8 mouse cellular contexts compared by ENCODE assay signal in the genomic region with DNA sequence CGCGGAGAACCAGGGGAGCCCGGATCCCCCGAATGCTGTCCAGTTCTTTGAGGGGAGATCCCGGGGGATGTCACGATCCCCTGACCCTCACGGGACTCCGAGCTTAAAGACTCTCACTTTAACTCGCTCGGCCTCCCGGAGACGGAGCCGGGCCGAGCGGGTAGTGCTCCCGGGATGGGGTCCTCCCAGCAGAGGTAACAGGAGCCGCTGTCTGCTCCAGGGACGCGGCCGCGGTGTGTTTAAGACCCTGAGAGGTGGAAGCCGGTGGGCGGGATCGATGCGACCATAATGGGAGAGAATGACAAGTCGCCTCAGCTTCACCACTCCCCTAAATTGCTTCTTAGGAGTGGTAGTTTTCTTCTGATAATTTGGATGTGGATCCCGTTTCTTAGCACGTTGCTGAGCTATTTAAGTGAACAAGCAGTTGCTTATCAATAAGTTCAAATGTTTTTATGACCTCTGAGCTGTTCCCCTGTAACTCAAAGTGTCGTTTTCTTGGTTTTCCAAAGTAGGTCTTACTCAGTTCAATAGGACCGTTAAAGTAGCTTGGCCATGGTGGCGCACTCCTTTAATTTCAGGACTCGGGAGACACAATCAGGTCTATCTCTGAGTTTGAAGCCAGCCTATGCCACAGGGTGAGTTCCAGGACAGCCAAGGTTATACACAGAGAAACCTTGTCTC. TPM values are rescaled to one million over a fixed set of nuclear protein-coding genes. Genes with fewer than 3 reads are reported as not detected.
DNase-seq lines count a peak whose midpoint lies in the region; ATAC-seq and TF ChIP-seq lines count a peak whose summit lies in the region.
"Not testable (repeated sequence)": the region's sequence is repeated elsewhere in the genome, so short reads cannot be mapped to it uniquely, and the experiment has no call there.

No protein-coding gene starts in this region.

- under 1% methylated on average over 32 of the region's 32 CpGs for WGBS in bone marrow, adult 2 months
- under 1% methylated on average over 32 of the region's 32 CpGs for WGBS in heart, embryonic 15.5 days
- under 1% methylated on average over 31 of the region's 32 CpGs for WGBS in liver, embryonic 12.5 days (ENCODE audit: insufficient replicate concordance)
- under 1% methylated on average over 29 of the region's 32 CpGs for WGBS in midbrain, embryonic 14.5 days

- H3K36me3 ChIP-seq in erythroblast, embryonic 14.5 days (ENCODE audit: control insufficient read depth) = peaks cover 45% of the 10 kb centered on the region
- H3K36me3 ChIP-seq in heart, embryonic 15.5 days = peaks cover 10% of the 10 kb centered on the region; the same call in 1 of the 2 replicates
- H3K36me3 ChIP-seq in liver, embryonic 12.5 days = peaks cover 39% of the 10 kb centered on the region
- peaks cover 14% of the 10 kb centered on the region; the same call in 1 of the 2 replicates for H3K36me3 ChIP-seq in midbrain, embryonic 14.5 days (ENCODE audit: control insufficient read depth, insufficient read depth, low read length)

- H3K27me3 ChIP-seq in erythroblast, embryonic 14.5 days (ENCODE audit: control insufficient read depth); heart, embryonic 15.5 days; liver, embryonic 12.5 days (replicated peaks); midbrain, embryonic 14.5 days (ENCODE audit: control insufficient read depth, insufficient read depth, low read length): not testable (repeated sequence)

- peak overlapping the region; percentile 69 for H3K4me2 ChIP-seq in heart, embryonic 15.5 days
- peak overlapping the region; percentile 72 for H3K4me2 ChIP-seq in liver, embryonic 12.5 days
- H3K4me2 ChIP-seq in midbrain, embryonic 14.5 days (ENCODE audit: low read length) = peak overlapping the region; percentile 81

- TF ChIP-seq POLR2A in bone marrow, adult 2 months (IDR thresholded peaks at IDR 0.05; ENCODE audit: borderline replicate concordance, control insufficient read depth, low read depth, low read length) = not testable (repeated sequence)

- peak overlapping the region; percentile 89 for H3K9ac ChIP-seq in heart, embryonic 15.5 days
- peak overlapping the region; percentile 89 for H3K9ac ChIP-seq in liver, embryonic 12.5 days
- peak overlapping the region; percentile 81 for H3K9ac ChIP-seq in midbrain, embryonic 14.5 days (replicated peaks; ENCODE audit: low read length)

- peak overlapping the region; percentile 94 for H3K27ac ChIP-seq in bone marrow, adult 2 months (ENCODE audit: control insufficient read depth, insufficient read depth, low read depth, low read length, poor library complexity)
- peak overlapping the region; percentile 96 for H3K27ac ChIP-seq in heart, embryonic 15.5 days
- peak overlapping the region; percentile 95 for H3K27ac ChIP-seq in liver, embryonic 12.5 days
- H3K27ac ChIP-seq in midbrain, embryonic 14.5 days (replicated peaks; ENCODE audit: low read depth, low read length) = peak overlapping the region; percentile 88

- not testable (repeated sequence) for TF ChIP-seq CTCF in bone marrow, adult 2 months (IDR thresholded peaks at IDR 0.05; ENCODE audit: control insufficient read depth, insufficient read depth, low read length)

- H3K4me1 ChIP-seq in bone marrow, adult 2 months (ENCODE audit: control insufficient read depth, insufficient read depth, low read length); midbrain, embryonic 14.5 days (ENCODE audit: control insufficient read depth, insufficient read depth, low read length): not testable (repeated sequence)
- H3K4me1 ChIP-seq in erythroblast, embryonic 14.5 days (ENCODE audit: control insufficient read depth) = peaks cover 84% of the 10 kb centered on the region
- H3K4me1 ChIP-seq in heart, embryonic 15.5 days (replicated peaks) = peaks cover 30% of the 10 kb centered on the region
- peaks cover 73% of the 10 kb centered on the region for H3K4me1 ChIP-seq in liver, embryonic 12.5 days

- peak overlapping the region; percentile 91 for H3K4me3 ChIP-seq in bone marrow, adult 2 months (replicated peaks; ENCODE audit: control insufficient read depth, low read depth, low read length)
- peak overlapping the region; percentile 79 for H3K4me3 ChIP-seq in erythroblast, embryonic 14.5 days (replicated peaks)
- peak overlapping the region; percentile 84 for H3K4me3 ChIP-seq in heart, embryonic 15.5 days
- peak overlapping the region; percentile 78 for H3K4me3 ChIP-seq in liver, embryonic 12.5 days
- H3K4me3 ChIP-seq in midbrain, embryonic 14.5 days (replicated peaks; ENCODE audit: low read depth, low read length) = peak overlapping the region; percentile 59

- peak; percentile 63 for ATAC-seq in heart, embryonic 15.5 days (replicated peaks; ENCODE audit: insufficient number of reproducible peaks, insufficient read depth, low FRiP score, low read depth)
- peak; percentile 33 for ATAC-seq in liver, embryonic 12.5 days
- peak; percentile 59 for ATAC-seq in midbrain, embryonic 14.5 days (ENCODE audit: low FRiP score, low TSS enrichment)

- not testable (repeated sequence) for H3K9me3 ChIP-seq in erythroblast, embryonic 14.5 days (ENCODE audit: control insufficient read depth, low read length); heart, embryonic 15.5 days (replicated peaks); liver, embryonic 12.5 days (replicated peaks); midbrain, embryonic 14.5 days (ENCODE audit: control insufficient read depth, low read length)

- peak; percentile 50 for DNase-seq in CD4-positive, CD25-positive, alpha-beta regulatory T cell, adult 2 months (ENCODE audit: low read depth, low spot score)
- DNase-seq in kidney, adult 9 months = peak; percentile 46
- peak; percentile 19 for DNase-seq in midbrain, embryonic 14.5 days
- peak; percentile 42 to 70 for DNase-seq in spleen, postnatal 4 days (ENCODE audit: low spot score in 2 of 2)

RNA-seq across cellular contexts. Expression of a gene that starts 3.0 kb away (rescaled TPM):
- polyA plus RNA-seq in bone marrow, adult 2 months (2011; ENCODE audit: insufficient read depth, insufficient read length, low replicate concordance, missing spikeins) = 16.6 and 22.5 TPM in 2 replicates
- polyA plus RNA-seq in erythroblast, embryonic 14.5 days (2012) = 0.81 and 1.1 TPM in 2 replicates
- 22.2 and 24.3 TPM in 2 replicates for polyA plus RNA-seq in heart, embryonic 15.5 days (2015; fragmentation: Nextera tagmentation; extraction: Ambion mirVana)
- 32.5 and 33.2 TPM in 2 replicates for polyA plus RNA-seq in liver, embryonic 12.5 days (2016; fragmentation: Nextera tagmentation; extraction: Ambion mirVana)
- polyA plus RNA-seq in midbrain, embryonic 14.5 days (2014; fragmentation: Nextera tagmentation; extraction: Ambion mirVana) = 20.3 and 25.4 TPM in 2 replicates

RNA-seq across cellular contexts. Expression of a gene that starts 23.4 kb away (rescaled TPM):
- polyA plus RNA-seq in bone marrow, adult 2 months (2011; ENCODE audit: insufficient read depth, insufficient read length, low replicate concordance, missing spikeins) = 37.9 and 39.2 TPM in 2 replicates
- polyA plus RNA-seq in erythroblast, embryonic 14.5 days (2012) = 3.9 and 5.1 TPM in 2 replicates
- polyA plus RNA-seq in heart, embryonic 15.5 days (2015; fragmentation: Nextera tagmentation; extraction: Ambion mirVana) = 57.5 and 65.2 TPM in 2 replicates
- polyA plus RNA-seq in liver, embryonic 12.5 days (2016; fragmentation: Nextera tagmentation; extraction: Ambion mirVana) = 68.6 and 71.9 TPM in 2 replicates
- polyA plus RNA-seq in midbrain, embryonic 14.5 days (2014; fragmentation: Nextera tagmentation; extraction: Ambion mirVana) = 75.3 and 91.5 TPM in 2 replicates

RNA-seq across cellular contexts. Expression of a gene that starts 30.1 kb away (rescaled TPM):
- polyA plus RNA-seq in bone marrow, adult 2 months (2011; ENCODE audit: insufficient read depth, insufficient read length, low replicate concordance, missing spikeins) = not detected in 2 replicates
- not detected in 2 replicates for polyA plus RNA-seq in erythroblast, embryonic 14.5 days (2012)
- not detected in 2 replicates for polyA plus RNA-seq in heart, embryonic 15.5 days (2015; fragmentation: Nextera tagmentation; extraction: Ambion mirVana)
- polyA plus RNA-seq in liver, embryonic 12.5 days (2016; fragmentation: Nextera tagmentation; extraction: Ambion mirVana) = 0.07 TPM in 2 replicates
- polyA plus RNA-seq in midbrain, embryonic 14.5 days (2014; fragmentation: Nextera tagmentation; extraction: Ambion mirVana) = 0.13 TPM in 1 of 2 replicates, not detected in the other

RNA-seq across cellular contexts. Expression of a gene that starts 30.9 kb away (rescaled TPM):
- 114 and 246 TPM in 2 replicates for polyA plus RNA-seq in bone marrow, adult 2 months (2011; ENCODE audit: insufficient read depth, insufficient read length, low replicate concordance, missing spikeins)
- polyA plus RNA-seq in erythroblast, embryonic 14.5 days (2012) = 8.1 and 12.3 TPM in 2 replicates
- 633 and 641 TPM in 2 replicates for polyA plus RNA-seq in heart, embryonic 15.5 days (2015; fragmentation: Nextera tagmentation; extraction: Ambion mirVana)
- polyA plus RNA-seq in liver, embryonic 12.5 days (2016; fragmentation: Nextera tagmentation; extraction: Ambion mirVana) = 656 and 672 TPM in 2 replicates
- polyA plus RNA-seq in midbrain, embryonic 14.5 days (2014; fragmentation: Nextera tagmentation; extraction: Ambion mirVana) = 299 and 450 TPM in 2 replicates

RNA-seq across cellular contexts. Expression of a gene that starts 47.7 kb away (rescaled TPM):
- 41.6 and 42.5 TPM in 2 replicates for polyA plus RNA-seq in bone marrow, adult 2 months (2011; ENCODE audit: insufficient read depth, insufficient read length, low replicate concordance, missing spikeins)
- 3.0 and 5.0 TPM in 2 replicates for polyA plus RNA-seq in erythroblast, embryonic 14.5 days (2012)
- polyA plus RNA-seq in heart, embryonic 15.5 days (2015; fragmentation: Nextera tagmentation; extraction: Ambion mirVana) = 60.7 and 66.0 TPM in 2 replicates
- polyA plus RNA-seq in liver, embryonic 12.5 days (2016; fragmentation: Nextera tagmentation; extraction: Ambion mirVana) = 87.3 and 93.7 TPM in 2 replicates
- 91.8 and 132 TPM in 2 replicates for polyA plus RNA-seq in midbrain, embryonic 14.5 days (2014; fragmentation: Nextera tagmentation; extraction: Ambion mirVana)

Comparison
In these comparisons a context has a peak if more than half of its experiments do, and no peak if none do; other contexts are left out.
1. Peak in every context shown above with its lines: DNase-seq, ATAC-seq, H3K4me3 ChIP-seq and H3K27ac ChIP-seq.